Mouse (Mus musculus) liver, embryonic 16.5 days (tissue): ENCODE measurements around the gene Polr2h. TPM values are rescaled to one million over a fixed set of nuclear protein-coding genes. Genes with fewer than 3 reads are reported as not detected.

Experiments
- ATAC-seq: fragments of 200-750 bp; cut with Nextera tagmentation; 2 replicates; pipeline ENCODE4 v1.8.0; 2017; ENCODE audit warnings: low read depth, mild to moderate bottlenecking, moderate number of reproducible peaks, moderate library complexity
- H3K27ac ChIP-seq: fragments of 300-500 bp; sonication (generic); 2 replicates; pipeline ENCODE4 v1.5.1; 2014; ENCODE audit warnings: mild to moderate bottlenecking, low read length
- H3K27me3 ChIP-seq: fragments of 300-500 bp; sonication (generic); 2 replicates; pipeline ENCODE4 v1.6.1; 2014; ENCODE audit warnings: low read depth, low read length, mixed read lengths; ENCODE audit not compliant: control insufficient read depth, insufficient read depth
- H3K36me3 ChIP-seq: fragments of 300-500 bp; sonication (generic); 2 replicates; pipeline ENCODE4 v1.6.1; 2014; ENCODE audit warnings: mild to moderate bottlenecking; ENCODE audit not compliant: control insufficient read depth, insufficient read depth
- H3K4me1 ChIP-seq: fragments of 300-500 bp; sonication (generic); 2 replicates; pipeline ENCODE4 v1.6.1; 2014; ENCODE audit warnings: low read depth, low read length, mixed read lengths; ENCODE audit not compliant: control insufficient read depth
- H3K4me2 ChIP-seq: fragments of 300-500 bp; sonication (generic); 2 replicates; pipeline ENCODE4 v1.6.1; 2014; ENCODE audit warnings: low read depth, low read length, mixed read lengths
- H3K4me3 ChIP-seq: fragments of 300-500 bp; sonication (generic); 2 replicates; pipeline ENCODE4 v1.5.1; 2014; ENCODE audit warnings: low read depth, mild to moderate bottlenecking, low read length
- H3K9ac ChIP-seq: fragments of 300-500 bp; sonication (generic); 2 replicates; pipeline ENCODE4 v1.6.1; 2014; ENCODE audit warnings: low read depth, low read length
- H3K9me3 ChIP-seq: fragments of 300-500 bp; sonication (generic); replicated peaks from 2 replicates; pipeline ENCODE4 v1.6.1; 2016; ENCODE audit warnings: low read length; ENCODE audit not compliant: control insufficient read depth
- WGBS: fragments of 180-500 bp; shearing (Covaris S2); extraction: QIAGEN DNeasy Blood & Tissue Kit; methylation state at CpG from one replicate; pipeline ENCODE4 v1.1.7; 2014; ENCODE audit not compliant: insufficient replicate concordance; 5-methylcytosine and 5-hydroxymethylcytosine counted together
- polyA plus RNA-seq: library from polyadenylated mRNA; unstranded; fragments of >200 nt; fragmentation: Nextera tagmentation; extraction: Ambion mirVana; gene quantifications from 2 replicates; pipeline ENCODE4 v1.2.1, GENCODE M21; 2015

Gene Polr2h
- polyA plus RNA-seq, 1 experiment from 2014 or later, result 27.7 TPM

GRCm38 (mm10) chr16:20723247-20723646 is 5.8 kb downstream of the Polr2h start:
- WGBS, result 53% methylated on average over 4 of the region's 4 CpGs
- Histone ChIP-seq H3K4me2 (no peak overlapping the region), H3K36me3 (0 out of 2 replicates have a peak, but pooled peaks cover 3% of the 10 kb centered on the region), H3K4me3 (no peak overlapping the region), H3K27ac (no peak overlapping the region), H3K9me3 (no peaks in the 10 kb centered on the region), H3K27me3 (no peaks in the 10 kb centered on the region; the same call in 1 of the 2 replicates), H3K9ac (no peak overlapping the region), H3K4me1 (peaks cover 13% of the 10 kb centered on the region)
- no peak for ATAC-seq

GRCm38 (mm10) chr16:20724338-20724748 is 6.9 kb downstream of the Polr2h start:
- 27% methylated on average over 5 of the region's 5 CpGs for WGBS
- Histone ChIP-seq H3K27ac (no peak overlapping the region), H3K4me2 (no peak overlapping the region), H3K36me3 (0 out of 2 replicates have a peak, but pooled peaks cover 3% of the 10 kb centered on the region), H3K9ac (no peak overlapping the region), H3K27me3 (no peaks in the 10 kb centered on the region; the same call in 1 of the 2 replicates), H3K9me3 (no peaks in the 10 kb centered on the region), H3K4me3 (no peak overlapping the region), H3K4me1 (peaks cover 7% of the 10 kb centered on the region)
- peak; percentile 64 for ATAC-seq

- 0 out of 2 replicates have a peak, but pooled peaks cover under 1% of the 10 kb centered on the region for H3K36me3 ChIP-seq
- peaks cover 7% of the 10 kb centered on the region for H3K4me1 ChIP-seq
- no peak for ATAC-seq
These were observed 7.9 kb downstream of the Polr2h start for GRCm38 (mm10) chr16:20725321-20725720.

GRCm38 (mm10) chr16:20725750-20726149 is 8.3 kb downstream of the Polr2h start:
- H3K9me3 ChIP-seq, result no peaks in the 10 kb centered on the region
- H3K9ac ChIP-seq, result no peak overlapping the region
- no peak overlapping the region for H3K27ac ChIP-seq
- no peak overlapping the region for H3K4me2 ChIP-seq
- H3K4me1 ChIP-seq, result peaks cover 7% of the 10 kb centered on the region
- H3K27me3 ChIP-seq, result peaks cover 5% of the 10 kb centered on the region; the same call in 1 of the 2 replicates
- no peaks in the 10 kb centered on the region for H3K36me3 ChIP-seq
- WGBS, result 54% methylated on average over 4 of the region's 4 CpGs
- no peak overlapping the region for H3K4me3 ChIP-seq
- ATAC-seq, result no peak

More at GRCm38 (mm10) chr16:20725321-20725720, 7.9 kb downstream of the Polr2h start:
- WGBS, result 72% methylated on average over 7 of the region's 7 CpGs
- Histone ChIP-seq H3K27me3 (peaks cover under 1% of the 10 kb centered on the region; the same call in 1 of the 2 replicates), H3K4me3 (no peak overlapping the region), H3K9me3 (no peaks in the 10 kb centered on the region), H3K9ac (no peak overlapping the region), H3K27ac (no peak overlapping the region), H3K4me2 (no peak overlapping the region)

- no peaks in the 10 kb centered on the region for H3K9me3 ChIP-seq
- no peak overlapping the region for H3K9ac ChIP-seq
- no peak overlapping the region for H3K4me3 ChIP-seq
- peaks cover 7% of the 10 kb centered on the region for H3K27me3 ChIP-seq
- H3K4me1 ChIP-seq, result peaks cover 7% of the 10 kb centered on the region
- no peak overlapping the region for H3K27ac ChIP-seq
- WGBS, result 35% methylated on average over 1 of the region's 1 CpGs
- no peak for ATAC-seq
- H3K4me2 ChIP-seq, result no peak overlapping the region
- no peaks in the 10 kb centered on the region for H3K36me3 ChIP-seq
These were observed 8.9 kb downstream of the Polr2h start for GRCm38 (mm10) chr16:20726384-20726783.

- Histone ChIP-seq H3K27me3 (peaks cover 46% of the 10 kb centered on the region), H3K4me2 (peak overlapping the region; percentile 21; the same call in 1 of the 2 replicates), H3K4me3 (peak overlapping the region; percentile 45), H3K9ac (no peak overlapping the region), H3K4me1 (no peaks in the 10 kb centered on the region), H3K36me3 (no peaks in the 10 kb centered on the region), H3K27ac (peak overlapping the region; percentile 72), H3K9me3 (no peaks in the 10 kb centered on the region)
- ATAC-seq, result peak; percentile 92
- WGBS, result 30% methylated on average over 5 of the region's 5 CpGs
These were observed 12.8 kb downstream of the Polr2h start for GRCm38 (mm10) chr16:20730293-20730711.

- peaks cover 56% of the 10 kb centered on the region for H3K27me3 ChIP-seq
- 45% methylated on average over 5 of the region's 5 CpGs for WGBS
These were observed 14.2 kb downstream of the Polr2h start for GRCm38 (mm10) chr16:20731688-20732087.

GRCm38 (mm10) chr16:20732251-20732924 is 14.9 kb downstream of the Polr2h start:
- H3K27ac ChIP-seq, result no peak overlapping the region
- ATAC-seq, result no peak
- H3K4me3 ChIP-seq, result peak overlapping the region; percentile 49

More at GRCm38 (mm10) chr16:20731688-20732087, 14.2 kb downstream of the Polr2h start:
- no peak overlapping the region for H3K27ac ChIP-seq
- H3K4me2 ChIP-seq, result no peak overlapping the region
- no peaks in the 10 kb centered on the region for H3K4me1 ChIP-seq
- no peak overlapping the region for H3K4me3 ChIP-seq
- H3K9me3 ChIP-seq, result no peaks in the 10 kb centered on the region
- no peak for ATAC-seq
- H3K9ac ChIP-seq, result no peak overlapping the region
- no peaks in the 10 kb centered on the region for H3K36me3 ChIP-seq

More at GRCm38 (mm10) chr16:20732251-20732924, 14.9 kb downstream of the Polr2h start:
- WGBS, result 3% methylated on average over 26 of the region's 30 CpGs
- Histone ChIP-seq H3K4me2 (peak overlapping the region; percentile 61), H3K27me3 (peaks cover 56% of the 10 kb centered on the region), H3K4me1 (no peaks in the 10 kb centered on the region), H3K9ac (peak overlapping the region; percentile 51), H3K9me3 (no peaks in the 10 kb centered on the region), H3K36me3 (no peaks in the 10 kb centered on the region)
